Mouse (Mus musculus) T-helper 17 cell (primary cell): ENCODE measurements around the gene Spag8.

Experiments used
- in situ Hi-C, 2 experiments: fragments of 300-600 bp; cut with MboI, MseI; formaldehyde crosslinking; loops; 1 replicate in 1 of 2; 2 replicates in 1 of 2; pipeline ENCODE4 v1.15.1; 2025; ENCODE audit warnings: high pct_unique_total_duplicates in 2 of 2

Gene Spag8

DNA sequence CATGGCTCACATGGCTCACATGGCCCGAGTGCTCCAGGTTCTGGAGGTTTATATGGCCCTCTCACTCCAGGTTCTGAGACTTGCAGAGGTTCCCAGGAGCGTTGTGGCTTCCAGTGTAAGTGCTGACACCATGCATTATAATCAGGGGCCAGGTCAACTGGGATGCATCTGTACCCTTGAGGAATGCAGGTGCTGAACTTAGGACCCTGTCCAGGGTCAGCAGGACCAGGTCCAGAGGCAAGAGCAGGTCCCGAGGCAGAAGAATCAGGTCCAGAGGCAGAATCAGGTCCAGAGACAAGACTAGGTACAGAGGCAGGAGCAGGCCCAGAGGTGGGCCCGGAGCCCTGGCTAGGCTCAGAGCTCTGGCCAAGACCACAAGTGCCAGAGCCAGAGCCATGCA is 668 bp downstream of the Spag8 start:
- in situ Hi-C loops = loop anchor here in 1 of 2 experiments (5.0 kb wide), 1 partner anchor 75 kb away; the partner anchor contains the start of genes Gba2 and Rgp1

DNA sequence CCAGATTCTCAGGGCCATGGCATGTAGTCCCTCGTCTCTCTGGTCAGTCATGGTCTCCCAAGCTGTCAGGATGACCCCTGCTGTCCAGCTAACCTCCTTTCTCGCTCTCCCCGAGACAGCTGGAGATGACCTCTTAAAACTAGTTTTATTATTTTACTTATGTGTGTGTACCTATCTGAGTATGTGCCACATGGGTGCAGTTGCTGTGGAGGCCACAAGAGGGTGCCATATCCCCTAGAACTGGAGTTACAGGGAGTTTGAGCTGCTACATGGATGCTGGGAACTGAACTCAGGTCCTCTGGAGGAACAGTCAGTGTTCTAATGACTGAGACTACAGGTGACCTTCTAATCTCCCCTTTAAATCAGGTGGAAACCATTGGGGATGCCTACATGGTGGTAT is 3.6 kb downstream of the Spag8 start:
- in situ Hi-C loops = loop anchor here in 1 of 2 experiments (5.0 kb wide), 1 partner anchor 72 kb away; the partner anchor contains the start of genes Gba2 and Rgp1

DNA sequence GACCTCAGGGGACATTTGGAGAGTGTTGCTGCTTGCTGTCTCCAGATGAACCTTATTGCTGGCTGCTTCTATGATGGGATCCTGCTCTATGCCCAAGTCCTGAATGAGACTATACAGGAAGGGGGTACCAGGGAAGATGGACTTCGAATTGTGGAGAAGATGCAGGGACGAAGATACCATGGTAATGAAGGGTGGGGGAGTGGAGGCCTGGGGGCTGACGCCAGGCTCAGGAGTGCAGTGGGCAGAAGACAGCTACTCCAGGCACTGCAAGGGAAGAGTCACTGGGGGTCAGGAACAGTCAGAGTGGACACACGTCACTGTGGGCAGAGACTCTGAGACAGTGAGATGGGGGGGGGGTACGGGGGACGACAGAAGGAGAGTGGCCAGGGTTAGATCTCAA is 12.9 kb downstream of the Spag8 start:
- in situ Hi-C loops = no loop called here

DNA sequence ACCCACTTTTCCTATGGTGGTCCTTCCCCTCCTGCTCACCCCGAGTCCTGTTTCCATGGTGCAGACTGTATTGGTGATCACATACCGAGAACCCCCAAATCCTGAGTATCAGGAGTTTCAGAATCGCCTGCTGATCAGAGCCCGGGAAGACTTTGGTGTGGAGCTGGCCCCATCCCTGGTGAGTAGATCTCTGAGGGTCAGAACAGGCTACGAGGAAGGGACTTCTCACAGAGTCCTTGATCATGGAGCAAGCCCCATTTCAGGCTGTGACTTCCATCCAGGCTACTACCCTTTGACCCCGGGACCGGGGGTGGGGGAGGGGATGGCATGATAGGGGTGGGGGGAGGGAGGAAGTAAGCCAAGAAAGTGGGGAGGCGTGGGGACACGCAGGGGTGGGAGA is 13.3 kb downstream of the Spag8 start:
- in situ Hi-C loops = no loop called here

DNA sequence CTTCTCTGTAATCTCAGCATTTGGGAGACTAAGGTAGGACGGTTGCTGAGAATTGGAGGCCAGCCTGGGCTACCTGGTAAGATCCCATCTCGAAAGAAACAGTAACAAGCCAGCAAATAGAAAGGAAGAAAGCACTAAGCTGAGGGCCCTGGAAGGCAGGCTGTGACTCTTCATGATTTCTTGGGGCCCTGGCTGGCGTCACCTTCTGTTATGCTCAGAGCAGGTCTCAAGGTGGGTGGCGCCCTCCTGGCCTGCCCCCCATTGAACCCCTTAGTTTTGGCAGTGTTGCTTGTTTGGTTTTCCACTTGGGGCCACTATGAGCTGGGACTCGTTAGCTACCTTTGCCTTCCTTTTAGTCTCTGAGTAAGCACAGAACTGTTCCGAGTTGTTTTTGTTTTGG is 16.6 kb downstream of the Spag8 start:
- in situ Hi-C loops = no loop called here

DNA sequence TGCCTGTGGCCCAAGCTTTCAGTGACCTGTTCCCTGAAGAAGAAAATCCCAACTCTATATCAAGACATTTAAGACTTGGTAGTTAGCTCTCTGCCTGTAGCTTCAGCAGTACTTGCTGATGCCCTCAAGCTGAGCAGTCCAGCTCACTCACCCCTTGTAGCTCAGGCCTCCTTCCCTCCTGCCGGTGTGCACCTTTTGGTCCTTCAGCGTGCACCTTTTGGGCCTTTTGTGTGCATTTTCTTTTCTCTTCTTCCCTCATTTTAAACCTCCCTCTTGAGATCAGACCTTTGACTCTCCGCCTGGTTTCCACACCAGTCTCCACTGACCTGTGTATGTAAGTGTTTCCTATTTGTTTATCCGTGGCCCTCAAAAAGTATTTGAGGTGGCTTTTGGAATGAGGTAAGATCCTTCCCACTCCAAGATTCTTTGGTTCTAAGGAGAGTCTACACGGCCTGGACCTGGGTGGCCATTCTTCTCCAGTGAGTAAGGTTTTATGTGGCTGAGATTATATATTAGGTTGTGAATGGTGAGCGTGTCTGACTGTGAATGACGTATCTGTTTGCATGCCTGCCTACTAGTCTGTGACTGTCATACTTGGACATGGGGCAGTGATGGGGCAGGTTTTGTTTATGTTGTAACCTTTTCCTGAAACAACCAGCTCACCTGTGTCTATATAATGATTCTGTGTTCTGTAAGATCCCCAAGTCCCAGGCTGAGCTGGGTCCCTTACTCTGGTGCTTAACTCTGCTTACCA is 18.6 kb downstream of the Spag8 start:
- in situ Hi-C loops = loop anchor here (5.0 kb wide), 1 partner anchor 73 kb away; no protein-coding TSS in a partner anchor

DNA sequence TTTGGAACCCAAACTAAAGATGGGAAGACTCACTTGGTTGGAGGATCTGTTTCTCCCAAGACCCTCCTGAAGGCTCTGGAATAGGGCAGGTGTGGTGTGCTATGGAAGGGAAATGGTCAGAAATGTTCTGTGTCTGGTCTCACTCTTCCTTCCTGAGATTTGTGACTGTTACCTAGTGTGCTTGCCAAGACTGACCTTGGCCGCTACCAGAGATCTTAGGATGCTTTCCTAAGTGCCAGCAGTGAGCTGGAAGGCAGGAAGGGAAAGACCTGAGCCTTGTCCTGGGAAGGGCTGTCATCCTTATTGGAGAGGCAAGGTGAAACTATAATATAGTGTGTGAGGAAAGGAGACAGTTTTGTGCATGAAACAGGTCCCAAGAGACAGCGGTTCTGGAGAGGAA is 19.7 kb downstream of the Spag8 start:
- in situ Hi-C loops = loop anchor here (5.0 kb wide), 1 partner anchor 74 kb away; no protein-coding TSS in a partner anchor

DNA sequence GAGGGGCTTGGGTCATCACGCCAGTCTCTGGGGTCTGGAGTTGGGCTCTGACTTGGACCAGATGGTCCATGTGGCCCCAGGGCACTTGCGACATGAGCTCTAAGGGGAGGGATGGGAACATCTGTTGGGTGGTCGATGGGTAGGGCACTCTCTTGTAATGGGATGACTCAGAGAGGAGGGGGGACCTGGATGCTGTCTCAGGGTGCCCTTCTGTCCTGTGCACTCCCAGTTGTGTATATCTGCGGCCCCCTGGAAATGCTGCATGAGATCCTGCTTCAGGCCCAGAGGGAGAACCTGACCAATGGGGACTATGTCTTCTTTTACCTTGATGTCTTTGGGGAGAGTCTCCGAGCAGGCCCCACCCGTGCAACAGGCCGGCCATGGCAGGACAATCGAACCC is 20.1 kb downstream of the Spag8 start:
- in situ Hi-C loops = loop anchor here (5.0 kb wide), 1 partner anchor 74 kb away; no protein-coding TSS in a partner anchor

DNA sequence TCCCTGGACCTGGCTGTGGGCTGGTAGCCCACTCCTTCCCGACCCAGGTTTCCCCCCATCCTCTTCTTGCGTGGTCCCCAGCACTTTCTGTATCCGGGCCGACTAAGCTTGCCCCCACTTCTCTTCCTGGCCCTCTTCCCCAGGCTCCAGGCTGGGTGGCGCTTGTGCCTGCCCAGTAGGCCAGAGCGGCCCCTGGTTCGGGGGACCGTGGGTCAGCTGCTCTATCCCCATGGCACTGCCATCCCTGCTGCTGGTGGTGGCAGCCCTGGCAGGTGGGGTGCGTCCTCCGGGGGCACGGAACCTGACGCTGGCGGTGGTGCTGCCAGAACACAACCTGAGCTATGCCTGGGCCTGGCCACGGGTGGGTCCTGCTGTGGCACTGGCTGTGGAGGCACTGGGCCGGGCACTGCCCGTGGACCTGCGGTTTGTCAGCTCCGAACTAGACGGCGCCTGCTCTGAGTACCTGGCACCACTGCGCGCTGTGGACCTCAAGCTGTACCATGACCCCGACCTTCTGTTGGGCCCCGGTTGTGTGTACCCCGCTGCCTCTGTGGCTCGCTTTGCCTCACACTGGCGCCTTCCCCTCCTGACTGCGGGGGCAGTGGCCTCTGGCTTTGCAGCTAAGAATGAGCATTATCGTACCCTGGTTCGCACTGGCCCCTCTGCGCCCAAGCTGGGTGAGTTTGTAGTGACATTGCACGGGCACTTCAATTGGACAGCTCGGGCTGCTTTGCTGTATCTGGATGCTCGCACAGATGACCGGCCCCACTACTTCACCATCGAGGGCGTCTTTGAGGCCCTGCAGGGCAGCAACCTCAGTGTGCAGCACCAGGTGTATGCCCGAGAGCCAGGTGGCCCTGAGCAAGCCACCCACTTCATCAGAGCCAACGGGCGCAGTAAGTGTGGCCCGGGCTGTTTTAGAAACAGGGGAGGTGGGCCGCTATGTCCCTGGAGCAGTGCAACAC is 21.2 kb downstream of the Spag8 start:
- in situ Hi-C loops = loop anchor here (5.0 kb wide), 1 partner anchor 75 kb away; no protein-coding TSS in a partner anchor

DNA sequence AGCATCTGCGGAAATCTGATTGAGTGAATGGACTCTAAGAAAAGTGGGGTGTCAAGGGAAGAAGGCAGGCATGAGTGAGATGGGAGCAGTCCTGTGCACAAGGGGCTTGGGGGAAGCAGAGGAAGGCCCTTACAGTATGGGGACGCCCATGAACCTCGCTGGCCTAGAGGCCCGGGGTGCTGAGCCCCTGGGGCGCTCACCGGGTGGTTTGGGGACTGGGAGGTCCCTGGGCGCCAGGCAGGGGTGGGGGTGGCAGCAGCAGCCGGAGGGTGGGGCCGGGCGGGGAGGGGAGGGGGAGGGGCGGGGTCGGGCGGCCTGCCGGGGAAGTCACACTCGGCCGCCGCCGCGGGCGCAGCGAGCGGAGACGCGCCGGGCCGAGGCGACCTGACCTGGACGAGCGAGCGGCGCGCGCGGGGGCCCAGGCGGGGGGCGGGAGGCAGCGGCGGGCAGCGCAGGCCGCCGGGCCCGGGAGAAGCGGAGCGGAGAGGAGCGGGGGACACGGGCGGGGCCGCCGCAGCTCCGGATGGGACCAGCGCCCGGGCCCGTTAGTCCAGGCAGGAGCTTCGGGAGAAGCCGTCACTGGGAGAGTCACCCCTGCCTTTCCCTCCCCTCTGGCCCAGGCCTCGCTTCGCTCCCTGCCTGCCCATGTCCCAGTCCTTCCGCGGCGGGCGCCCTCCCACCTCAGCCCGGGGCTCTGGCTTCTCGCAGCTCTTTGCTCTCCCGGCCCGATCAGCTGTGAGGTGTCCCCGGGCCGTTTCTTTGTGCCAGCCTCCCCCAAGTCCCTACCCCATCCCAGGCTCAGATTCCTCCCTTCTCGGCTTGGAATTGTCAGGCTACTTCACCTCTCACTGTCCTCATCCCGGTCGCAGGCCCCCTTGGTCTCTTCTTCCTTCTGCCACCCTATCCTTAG is 22.1 kb downstream of the Spag8 start, which contains the start of gene Npr2:
TSS of gene Npr2 (plus strand) at position 890 of the 910 bp plus-strand sequence.
- in situ Hi-C loops = loop anchor here (5.0 kb wide), 1 partner anchor 76 kb away; no protein-coding TSS in a partner anchor

DNA sequence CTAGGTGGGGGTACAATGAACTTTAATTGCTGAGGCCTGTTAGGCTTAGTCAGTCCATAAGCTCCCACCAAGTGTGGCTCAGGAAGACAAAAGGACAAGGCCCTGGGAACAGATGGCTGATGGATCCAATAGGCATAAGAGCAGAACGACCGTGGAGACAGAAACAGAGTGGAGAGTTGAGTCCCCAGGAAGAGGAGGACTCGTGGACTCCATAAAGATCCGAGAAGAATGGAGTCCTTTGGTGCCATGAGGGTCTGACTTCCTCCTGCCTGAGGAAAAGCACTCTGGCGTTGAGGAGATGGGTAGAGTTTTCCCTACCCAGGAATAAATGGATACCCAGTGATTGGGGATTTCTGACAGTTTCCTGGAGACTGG is 22.7 kb downstream of the Spag8 start:
- in situ Hi-C loops = loop anchor here (5.0 kb wide), 1 partner anchor 77 kb away; no protein-coding TSS in a partner anchor

DNA sequence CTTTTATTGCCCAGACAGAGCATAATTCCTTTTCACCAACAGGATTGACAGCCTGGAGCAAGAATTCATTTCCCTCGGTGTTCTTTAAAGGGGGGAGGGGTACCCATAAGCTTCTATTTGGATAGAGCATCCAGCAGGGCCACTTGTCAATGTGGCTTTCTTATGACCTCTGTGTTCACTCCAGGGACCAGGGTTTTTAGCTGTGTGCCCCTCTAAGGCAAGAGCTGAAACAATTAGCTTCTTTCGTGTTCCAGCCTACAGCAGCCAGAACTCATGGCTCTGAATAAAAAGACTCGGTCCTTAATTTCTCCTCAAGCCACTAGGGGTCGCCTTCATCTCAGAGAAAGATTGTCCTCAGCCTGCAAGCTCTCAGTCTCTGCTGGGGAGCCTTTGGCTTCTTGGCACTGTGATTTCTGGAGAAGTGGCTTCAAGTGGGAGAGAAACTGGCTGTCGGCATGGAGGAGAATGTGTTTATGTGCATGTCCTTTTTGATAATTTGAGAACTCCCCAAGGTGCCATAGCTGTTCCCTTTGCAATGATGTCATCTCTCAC is 23.3 kb downstream of the Spag8 start:
- in situ Hi-C loops = loop anchor here (5.0 kb wide), 1 partner anchor 77 kb away; no protein-coding TSS in a partner anchor

DNA sequence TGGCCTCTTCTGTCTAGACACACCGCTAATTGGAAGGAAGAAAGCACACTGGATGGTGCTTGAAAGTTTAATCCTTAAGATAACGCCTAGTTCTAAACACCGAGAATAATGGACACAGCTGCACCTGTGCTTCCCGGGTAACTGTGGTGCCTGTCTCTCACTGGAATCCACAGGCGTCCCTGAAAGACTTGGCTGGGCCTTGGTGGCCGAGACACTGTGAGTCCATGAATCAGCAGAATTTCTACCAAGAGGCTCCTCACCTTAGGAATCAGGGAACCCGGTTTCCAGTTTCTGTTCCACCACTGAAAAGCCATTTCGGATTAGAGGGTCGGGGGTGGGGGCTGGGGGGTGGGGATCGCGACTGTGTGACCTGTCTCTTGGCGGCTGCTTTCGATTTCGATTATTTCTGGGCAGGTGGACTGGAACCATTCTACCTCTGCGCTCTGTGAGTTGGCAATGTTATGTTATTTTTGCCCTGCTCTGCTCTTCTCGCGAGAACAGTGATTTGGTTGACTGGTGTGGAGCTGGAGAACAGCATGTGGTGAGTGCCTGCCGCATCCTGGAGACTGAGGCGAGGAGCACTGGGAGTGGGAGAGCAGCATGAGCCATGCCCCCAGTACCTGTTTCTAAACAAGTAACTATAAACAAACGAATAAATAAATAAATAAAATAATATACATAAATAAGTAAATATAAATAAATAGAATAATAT is 24.1 kb downstream of the Spag8 start:
- in situ Hi-C loops = no loop called here

DNA sequence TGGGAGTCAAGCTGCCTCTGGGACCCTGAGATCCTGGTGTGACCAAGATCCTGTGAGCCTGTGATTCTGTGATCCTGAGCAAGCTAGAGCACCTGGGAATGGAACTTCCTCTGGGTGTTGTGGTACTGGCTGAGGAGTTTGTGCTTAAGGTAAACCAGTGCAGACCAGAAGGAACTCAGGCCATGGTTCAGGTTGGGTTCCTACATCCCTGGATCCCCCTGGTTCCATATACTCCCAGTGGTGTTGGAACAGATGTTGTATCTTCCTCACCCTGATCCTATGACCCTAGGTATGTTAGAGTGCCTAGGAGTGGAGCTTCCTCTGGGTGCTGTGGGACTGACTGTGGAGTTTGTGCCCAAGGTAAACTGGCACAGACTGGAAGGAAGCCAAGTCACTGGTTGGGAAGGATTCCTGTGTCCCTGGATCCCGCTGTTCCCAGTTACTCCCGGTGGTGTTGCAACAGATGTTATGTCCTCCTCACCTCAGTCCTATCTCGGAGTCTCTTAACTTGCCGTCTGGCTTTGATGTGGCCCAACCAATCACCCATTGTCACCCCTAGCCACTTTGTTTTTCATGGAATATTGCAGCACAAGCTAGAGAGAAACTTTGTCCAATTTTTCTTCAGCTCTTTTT is 33.1 kb downstream of the Spag8 start:
- in situ Hi-C loops = loop anchor here in 1 of 2 experiments (25.0 kb wide), 1 partner anchor 1308 kb away; the partner anchor contains the start of gene Fam205a3

DNA sequence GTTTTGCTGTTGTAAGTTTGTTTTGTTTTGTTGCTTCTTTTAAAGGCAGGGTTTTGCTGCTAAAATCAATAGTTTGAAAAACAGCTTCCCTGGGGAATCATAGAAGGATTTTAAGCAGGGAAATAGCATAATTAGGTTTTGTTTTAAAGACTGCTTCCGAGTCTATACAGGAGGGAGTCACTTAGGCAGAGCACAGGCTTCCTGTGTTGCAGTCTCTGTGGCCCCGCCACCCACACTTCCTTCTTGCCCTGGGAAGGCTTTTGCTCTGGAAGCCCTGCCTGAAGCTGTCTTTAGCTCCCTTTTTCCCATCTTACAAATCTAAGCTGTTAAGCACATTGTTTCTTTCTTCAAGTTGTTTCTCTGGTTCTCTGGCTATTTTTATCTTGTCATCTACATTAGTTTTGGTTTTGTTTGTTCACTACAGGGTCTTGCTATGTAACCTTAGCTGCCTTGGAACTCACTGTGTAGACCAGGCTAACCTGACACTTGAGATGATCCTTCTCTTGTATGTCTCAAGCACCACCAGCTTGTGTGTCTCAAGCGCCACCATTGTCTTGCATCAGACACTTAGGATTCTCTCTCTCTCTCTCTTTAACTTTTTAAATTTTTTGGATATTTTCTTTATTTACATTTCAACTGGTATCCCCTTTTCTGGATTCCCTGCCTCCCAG is 40.2 kb downstream of the Spag8 start:
- in situ Hi-C loops = loop anchor here in 1 of 2 experiments (25.0 kb wide), 1 partner anchor 1301 kb away; the partner anchor contains the start of gene Fam205a3

DNA sequence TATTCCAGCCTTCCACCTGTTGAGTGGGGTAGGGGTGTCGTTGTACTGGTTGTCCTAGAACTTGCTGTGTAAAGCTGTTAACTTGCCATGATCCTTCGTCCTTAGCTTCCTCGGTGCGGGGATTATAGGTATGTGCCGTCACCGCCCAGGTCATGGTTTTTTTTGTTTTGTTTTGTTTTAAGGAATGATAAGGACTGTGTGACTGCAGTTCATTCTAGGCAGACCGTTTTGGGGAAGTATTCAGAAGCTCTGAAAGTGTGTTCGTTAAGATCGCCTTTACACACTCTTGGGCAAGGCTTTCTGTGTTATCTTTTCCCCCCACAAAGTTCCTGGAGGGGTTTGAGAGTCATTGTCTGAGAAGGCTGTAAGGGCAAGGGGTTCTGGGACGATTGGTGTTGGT is 40.9 kb downstream of the Spag8 start:
- in situ Hi-C loops = loop anchor here in 1 of 2 experiments (25.0 kb wide), 1 partner anchor 1300 kb away; the partner anchor contains the start of gene Fam205a3

DNA sequence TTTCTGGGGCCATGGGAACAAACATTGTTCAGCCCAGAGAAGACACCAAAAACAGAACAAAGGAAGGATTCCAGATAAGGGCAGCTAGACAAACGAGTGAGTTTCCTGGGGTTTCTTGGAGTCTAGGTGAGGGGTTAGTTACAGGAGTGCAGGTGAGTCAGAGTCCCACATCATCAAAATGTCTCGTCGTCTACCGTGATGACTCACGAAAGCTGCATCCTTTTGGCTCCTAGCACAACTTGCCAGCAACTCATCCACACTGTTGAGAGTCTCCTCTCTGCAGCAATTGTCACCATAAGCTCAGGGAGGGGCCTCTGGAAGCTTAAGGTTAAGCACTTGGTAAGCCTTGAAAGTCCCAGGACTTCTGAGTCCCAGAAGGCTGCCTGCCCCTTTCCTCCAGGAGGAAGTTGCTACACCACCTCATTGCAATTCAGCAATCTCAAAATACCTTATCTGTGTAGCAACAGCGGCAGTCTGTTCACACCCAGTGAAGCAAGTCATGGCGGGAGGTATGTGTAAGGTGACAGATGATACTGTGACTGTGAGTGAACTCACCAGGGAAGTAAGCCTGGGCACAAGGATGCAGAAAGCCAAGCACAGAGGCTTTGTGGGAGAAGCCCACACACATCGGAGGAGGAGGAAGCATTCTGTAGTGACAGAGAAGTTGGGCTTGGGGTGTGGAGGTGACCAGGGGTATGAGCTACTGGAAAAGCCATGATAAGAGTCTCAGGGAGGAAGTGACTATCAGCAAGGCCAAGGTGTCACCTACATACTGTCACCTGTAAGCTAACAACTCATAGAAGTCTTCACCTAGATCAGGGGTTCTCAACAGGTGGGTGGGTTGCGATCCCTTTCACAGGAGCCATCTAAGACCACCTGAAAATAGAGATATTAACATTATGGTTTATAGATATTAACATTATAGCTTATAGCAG is 48.4 kb downstream of the Spag8 start:
- in situ Hi-C loops = loop anchor here in 1 of 2 experiments (25.0 kb wide), 1 partner anchor 1293 kb away; the partner anchor contains the start of gene Fam205a3
